ENCODE assay signal across 8 mouse cellular contexts in the genomic region with DNA sequence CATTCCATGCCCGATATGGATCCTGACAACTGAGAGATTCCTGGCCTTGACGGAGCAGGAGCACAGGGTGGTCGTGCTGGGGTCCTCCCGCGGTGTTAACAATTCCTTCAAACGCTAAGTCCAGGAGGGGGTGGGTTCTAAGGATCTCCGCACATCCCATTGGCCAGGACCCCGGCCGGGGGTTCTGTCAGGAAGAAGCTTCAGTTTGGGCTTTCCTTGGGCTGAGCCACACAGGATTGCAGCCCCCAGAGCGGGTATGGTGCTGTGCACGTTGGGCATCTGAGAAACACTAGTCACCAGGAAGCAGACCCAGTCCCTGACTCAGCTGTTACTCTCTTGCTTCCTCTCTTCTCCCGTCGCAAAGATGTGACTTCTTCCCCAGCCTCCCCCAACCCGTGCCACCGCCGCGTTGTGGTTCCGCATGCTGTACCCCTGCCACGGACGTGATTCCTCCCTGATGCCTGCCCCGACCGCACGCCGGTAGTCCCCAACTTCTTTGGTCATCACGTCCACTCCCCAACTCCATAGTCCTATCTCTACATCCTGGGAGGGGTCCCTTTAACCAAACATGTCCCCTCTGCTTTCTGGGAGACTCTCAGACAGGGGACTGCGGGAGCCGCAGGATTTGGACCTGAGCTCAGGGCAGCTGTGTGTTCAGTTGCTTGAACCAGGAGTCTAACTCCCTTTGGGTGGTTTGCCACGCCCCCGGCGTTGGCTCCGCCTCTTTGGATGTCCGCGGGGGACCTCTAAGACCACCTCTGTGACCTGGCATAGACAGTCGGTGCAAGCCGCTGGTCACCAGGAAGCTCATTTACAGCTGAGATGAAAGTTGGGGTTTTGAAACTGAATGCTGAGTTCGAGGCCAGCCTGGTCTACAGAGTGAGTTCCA. TPM values are rescaled to one million over a fixed set of nuclear protein-coding genes. Genes with fewer than 3 reads are reported as not detected.
DNase-seq lines count a peak whose midpoint lies in the region; ATAC-seq and TF ChIP-seq lines count a peak whose summit lies in the region.
"Had no signal": no experiment of that assay in that cellular context is flagged by ENCODE, and none has a peak within 500 bp of the region (broad histone marks: within the 10 kb centered on the region; RNA-seq: fewer than 3 reads in every experiment).

No protein-coding gene starts in this region.

- H3K9ac ChIP-seq in heart, embryonic 13.5 days, result peak overlapping the region; percentile 73
- H3K9ac ChIP-seq in limb, embryonic 15.5 days, result no peak overlapping the region

- no peak for TF ChIP-seq POLR2A in olfactory bulb, adult 2 months (IDR thresholded peaks at IDR 0.05; ENCODE audit: insufficient read depth, low read depth, low read length)

- H3K4me1 ChIP-seq in heart, embryonic 13.5 days, result peaks cover 31% of the 10 kb centered on the region
- H3K4me1 ChIP-seq in limb, embryonic 15.5 days, result peaks cover 29% of the 10 kb centered on the region
- peaks cover 26% of the 10 kb centered on the region for H3K4me1 ChIP-seq in olfactory bulb, adult 2 months (ENCODE audit: control insufficient read depth, insufficient read depth, low read length)

- peak overlapping the region; percentile 57 for H3K4me3 ChIP-seq in heart, embryonic 13.5 days
- peak overlapping the region; percentile 28 for H3K4me3 ChIP-seq in limb, embryonic 15.5 days
- H3K4me3 ChIP-seq in olfactory bulb, adult 2 months (ENCODE audit: insufficient read depth, low read depth, low read length), result peak overlapping the region; percentile 47
- H3K4me3 ChIP-seq: erythroblast, embryonic 14.5 days had no signal

- DNase-seq in right cerebral cortex, adult 18-20 months, result peak; percentile 56
- DNase-seq in right cerebral cortex, postnatal 25 days, result no peak
- peak; percentile 40 to 41 for DNase-seq in cerebellum, postnatal 14 days
- no peak for DNase-seq in adrenal gland, adult (ENCODE audit: inconsistent age in 2 of 2, low spot score in 1 of 2)

- ATAC-seq in heart, embryonic 13.5 days (ENCODE audit: extremely low read depth, insufficient number of reproducible peaks, low FRiP score, low TSS enrichment), result no peak
- ATAC-seq in limb, embryonic 15.5 days (ENCODE audit: insufficient number of reproducible peaks, low FRiP score, low TSS enrichment, low read depth), result no peak

- no peak for TF ChIP-seq CTCF in olfactory bulb, adult 2 months (IDR thresholded peaks at IDR 0.05; ENCODE audit: insufficient read depth, low read depth, low read length)

- H3K36me3 ChIP-seq in heart, embryonic 13.5 days, result no peaks in the 10 kb centered on the region
- no peaks in the 10 kb centered on the region for H3K36me3 ChIP-seq in limb, embryonic 15.5 days

- H3K27ac ChIP-seq in heart, embryonic 13.5 days (replicated peaks), result no peak overlapping the region
- H3K27ac ChIP-seq in limb, embryonic 15.5 days, result no peak overlapping the region
- H3K27ac ChIP-seq in olfactory bulb, adult 2 months (ENCODE audit: insufficient read depth, low read depth, low read length), result no peak overlapping the region; the same call in 1 of the 2 replicates

- H3K27me3 ChIP-seq in heart, embryonic 13.5 days (replicated peaks), result peaks cover 53% of the 10 kb centered on the region
- peaks cover 42% of the 10 kb centered on the region for H3K27me3 ChIP-seq in limb, embryonic 15.5 days

- WGBS in heart, embryonic 13.5 days, result 4% methylated on average over 36 of the region's 36 CpGs
- 5% methylated on average over 36 of the region's 36 CpGs for WGBS in limb, embryonic 15.5 days
- 8% methylated on average over 36 of the region's 36 CpGs for WGBS in olfactory bulb, adult 2 months

- peak overlapping the region; percentile 78 for H3K4me2 ChIP-seq in heart, embryonic 13.5 days
- H3K4me2 ChIP-seq in limb, embryonic 15.5 days, result peak overlapping the region; percentile 42

- H3K9me3 ChIP-seq in heart, embryonic 13.5 days, result no peaks in the 10 kb centered on the region
- no peaks in the 10 kb centered on the region for H3K9me3 ChIP-seq in limb, embryonic 15.5 days

RNA-seq across cellular contexts. Expression of a gene that starts 1.7 kb away (rescaled TPM):
- 0.60 and 0.73 TPM in 2 replicates for polyA plus RNA-seq in heart, embryonic 13.5 days (2015; fragmentation: Nextera tagmentation; extraction: Ambion mirVana)
- polyA plus RNA-seq in limb, embryonic 15.5 days (2015; fragmentation: Nextera tagmentation; extraction: Ambion mirVana), result 0.49 and 0.91 TPM in 2 replicates
- not detected in 2 replicates for polyA plus RNA-seq in olfactory bulb, adult 2 months (2012; ENCODE audit: insufficient read depth, insufficient read length, low replicate concordance, missing spikeins)

RNA-seq across cellular contexts. Expression of a gene that starts 13.0 kb away (rescaled TPM):
- polyA plus RNA-seq in heart, embryonic 13.5 days (2015; fragmentation: Nextera tagmentation; extraction: Ambion mirVana), result 101 and 107 TPM in 2 replicates
- 84.4 and 86.4 TPM in 2 replicates for polyA plus RNA-seq in limb, embryonic 15.5 days (2015; fragmentation: Nextera tagmentation; extraction: Ambion mirVana)
- not detected in 2 replicates for polyA plus RNA-seq in olfactory bulb, adult 2 months (2012; ENCODE audit: insufficient read depth, insufficient read length, low replicate concordance, missing spikeins)

RNA-seq across cellular contexts. Expression of a gene that starts 13.0 kb away (rescaled TPM):
- 66.7 and 74.1 TPM in 2 replicates for polyA plus RNA-seq in heart, embryonic 13.5 days (2015; fragmentation: Nextera tagmentation; extraction: Ambion mirVana)
- 108 and 112 TPM in 2 replicates for polyA plus RNA-seq in limb, embryonic 15.5 days (2015; fragmentation: Nextera tagmentation; extraction: Ambion mirVana)
- not detected in 2 replicates for polyA plus RNA-seq in olfactory bulb, adult 2 months (2012; ENCODE audit: insufficient read depth, insufficient read length, low replicate concordance, missing spikeins)

RNA-seq across cellular contexts. Expression of a gene that starts 56.7 kb away (rescaled TPM):
- polyA plus RNA-seq in heart, embryonic 13.5 days (2015; fragmentation: Nextera tagmentation; extraction: Ambion mirVana), result 0.04 and 0.05 TPM in 2 replicates
- polyA plus RNA-seq in limb, embryonic 15.5 days (2015; fragmentation: Nextera tagmentation; extraction: Ambion mirVana), result 5.2 and 5.5 TPM in 2 replicates
- polyA plus RNA-seq in olfactory bulb, adult 2 months (2012; ENCODE audit: insufficient read depth, insufficient read length, low replicate concordance, missing spikeins), result not detected in 2 replicates
- polyA plus RNA-seq: erythroblast, embryonic 14.5 days had no signal

Comparison
In these comparisons a context has a peak if more than half of its experiments do, and no peak if none do; other contexts are left out.
1. DNase-seq: peak in right cerebral cortex, adult 18-20 months (single experiment) and cerebellum, postnatal 14 days (2 of 2); none in right cerebral cortex, postnatal 25 days (single experiment) and adrenal gland, adult (0 of 2).
2. Peak in every context shown above with its lines, with median percentiles within 50 percentile points of each other: H3K4me3 ChIP-seq.